Mouse (Mus musculus): Measurements from ENCODE around the gene Il25.
"Not testable (repeated sequence)": the region's sequence is repeated elsewhere in the genome, so short reads cannot be mapped to it uniquely, and the experiment has no call there.

Il25 gene

DNA sequence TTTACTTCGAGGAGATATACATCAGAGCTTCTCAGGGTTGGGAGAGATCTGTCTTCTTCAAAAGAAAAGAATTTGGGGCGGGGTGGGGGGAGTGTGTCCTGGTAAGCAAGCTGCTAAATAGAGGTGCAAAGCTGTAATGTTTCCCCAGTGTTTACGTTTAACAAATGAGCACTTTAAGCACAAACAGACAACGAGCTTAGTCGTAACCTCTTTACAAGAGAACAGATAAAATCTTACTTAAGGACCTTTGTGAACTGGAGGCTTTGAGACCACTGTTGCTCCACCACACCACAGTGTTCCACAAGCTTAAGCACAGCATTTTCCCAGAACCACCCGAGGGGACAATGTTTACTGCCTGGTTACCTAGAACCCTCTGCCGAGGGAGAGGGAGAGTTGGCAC lies 5.2 kb upstream of the Il25 start:
- no peak for DNase-seq

DNA sequence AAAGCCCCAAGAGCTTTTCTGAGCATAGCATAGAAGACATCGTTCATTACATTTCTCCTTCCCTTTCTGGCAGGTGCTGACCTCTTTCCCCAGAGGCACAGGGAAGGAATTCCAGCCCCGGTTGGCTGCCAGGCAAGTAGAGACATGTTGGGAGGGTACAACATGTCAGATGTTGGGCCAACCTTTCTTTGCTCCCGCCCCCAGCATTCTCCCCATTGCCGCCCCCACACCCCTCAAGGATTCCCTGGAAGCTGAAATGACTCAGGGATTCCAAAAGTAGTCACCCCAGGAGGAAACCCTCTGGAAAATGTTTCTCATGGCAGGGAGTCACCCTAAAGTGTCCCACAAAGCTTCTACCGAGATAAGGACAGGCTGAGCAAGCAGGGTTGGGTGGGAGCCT lies 2.7 kb upstream of the Il25 start:
- DNase-seq = no peak

GRCm38 (mm10) chr14:54930431-54930830 lies 2.1 kb upstream of the Il25 start:
- DNase-seq = no peak

- DNase-seq = no peak
These were observed 3.7 kb downstream of the Il25 start, which contains the start of gene Cmtm5 for GRCm38 (mm10) chr14:54935904-54936830. Cmtm5 (plus strand) TSS chr14:54936261.

DNA sequence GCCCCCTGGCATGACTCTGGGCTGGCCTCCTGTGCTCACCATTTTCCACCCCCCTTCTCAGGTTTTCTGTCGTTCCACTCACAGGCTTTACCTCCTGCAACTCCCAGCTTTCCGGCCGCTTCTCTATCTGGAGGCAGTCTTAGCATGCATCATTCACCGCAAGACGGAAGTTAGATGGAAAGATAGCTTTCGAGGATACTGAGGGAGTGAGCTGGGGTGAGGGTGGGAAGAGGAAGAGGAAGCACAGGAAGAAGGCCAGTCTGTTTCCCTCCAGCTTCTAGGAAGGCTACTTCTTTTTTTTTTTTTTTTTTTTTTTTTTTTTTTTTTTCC lies 4.3 kb downstream of the Il25 start:
- DNase-seq = no peak

GRCm38 (mm10) chr14:54937361-54938182 lies 5.1 kb downstream of the Il25 start:
- DNase-seq = no peak

DNA sequence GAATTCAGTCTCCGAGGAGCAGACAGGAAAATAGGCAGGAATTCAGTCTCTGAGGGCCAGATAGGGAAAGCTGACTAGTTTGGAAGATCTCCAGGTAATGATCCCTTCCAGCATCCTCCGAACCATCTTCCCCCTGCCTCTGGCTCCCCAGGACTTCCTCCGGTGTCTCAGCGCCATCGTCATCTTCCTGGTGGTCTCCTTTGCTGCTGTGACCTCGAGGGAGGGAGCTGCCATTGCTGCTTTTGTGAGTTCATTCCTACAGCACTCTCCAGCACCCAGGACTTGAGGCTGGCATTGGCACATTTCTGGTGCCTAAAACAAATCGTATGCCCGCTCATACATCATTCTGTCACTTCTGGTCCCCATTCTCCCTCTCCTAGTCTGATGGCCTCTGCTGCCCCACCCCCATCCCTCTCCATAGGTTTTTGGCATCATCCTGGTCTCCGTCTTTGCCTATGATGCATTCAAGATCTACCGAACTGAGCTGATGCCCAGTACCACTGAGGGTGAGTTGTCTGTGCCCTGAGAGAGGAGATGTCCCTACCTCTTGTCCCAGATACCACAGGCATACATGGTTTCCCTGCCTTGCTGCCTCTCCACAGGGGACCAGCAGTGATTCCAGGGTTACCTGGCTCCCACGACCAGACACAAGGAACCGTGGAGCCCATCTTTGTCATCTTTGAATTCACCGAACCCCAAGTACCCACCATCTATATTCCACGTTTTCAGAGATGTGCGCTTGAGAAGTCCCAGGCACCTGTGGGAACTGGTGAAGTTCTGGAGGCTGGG lies 6.1 kb downstream of the Il25 start:
- no peak for DNase-seq

DNA sequence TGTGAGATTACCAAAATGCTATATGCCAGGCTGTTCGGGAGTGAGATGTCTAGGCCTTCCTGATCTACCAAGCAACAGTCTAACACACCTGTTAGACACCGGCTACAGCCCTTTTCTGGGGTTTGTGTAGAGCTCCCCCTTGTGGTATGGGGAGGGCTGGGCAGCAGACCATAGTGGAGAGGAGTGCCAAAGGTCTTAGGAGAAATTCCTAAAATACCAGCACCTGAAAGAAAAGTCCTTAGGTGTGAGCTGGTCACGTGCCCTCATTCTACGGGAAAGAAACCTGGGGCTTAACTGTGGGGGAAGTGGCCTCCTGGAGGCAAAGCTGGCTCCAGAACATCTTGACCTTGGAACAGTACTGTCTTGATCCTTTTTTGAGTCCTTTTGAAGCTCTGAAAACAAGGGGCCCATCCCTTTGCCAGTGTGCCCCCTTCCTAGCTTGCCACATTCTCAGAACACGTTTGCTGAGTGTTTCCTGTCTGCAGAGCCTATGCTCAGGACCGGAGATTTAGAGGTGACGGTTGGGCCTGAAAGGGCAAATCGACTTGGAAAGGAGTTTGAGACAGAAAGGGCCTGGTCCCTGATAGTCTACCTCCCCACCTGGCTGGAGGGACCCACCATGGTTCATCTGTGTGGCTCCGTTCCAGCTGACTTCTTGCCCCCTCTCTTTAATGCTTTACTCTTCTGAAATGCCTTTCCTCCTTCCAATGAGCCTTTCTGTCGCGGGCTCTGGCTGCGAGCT lies 7.1 kb downstream of the Il25 start:
- DNase-seq = peak; percentile 80 to 85

DNA sequence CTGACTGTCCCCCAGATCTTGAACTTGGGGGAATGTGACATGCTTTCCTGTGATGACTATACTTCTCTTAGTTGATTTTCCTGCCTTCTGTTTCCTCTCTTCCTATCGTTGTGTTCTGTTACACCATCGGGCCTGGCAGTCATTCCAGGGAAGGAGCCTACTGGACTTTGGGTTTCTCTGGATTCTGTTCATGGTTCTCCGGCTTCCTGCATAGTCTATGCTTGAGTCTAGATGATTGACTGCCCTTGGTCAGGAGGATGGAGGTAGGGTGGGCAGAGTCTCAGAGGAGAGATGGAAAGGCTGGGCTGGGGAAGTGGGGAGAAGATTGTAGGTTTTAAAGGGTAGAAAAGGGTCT lies 7.7 kb downstream of the Il25 start:
- peak; percentile 18 to 46 for DNase-seq

- DNase-seq = peak; percentile 62 to 77
These were observed 8.8 kb downstream of the Il25 start for GRCm38 (mm10) chr14:54941024-54941978.

- no peak for DNase-seq
These were observed 10.0 kb downstream of the Il25 start for GRCm38 (mm10) chr14:54942479-54942878.

- no peak for DNase-seq
These were observed 11.5 kb downstream of the Il25 start for GRCm38 (mm10) chr14:54943971-54944370.

GRCm38 (mm10) chr14:54944939-54945338 lies 12.4 kb downstream of the Il25 start:
- DNase-seq = no peak

GRCm38 (mm10) chr14:54945975-54946704 lies 13.6 kb downstream of the Il25 start:
- no peak for DNase-seq

DNA sequence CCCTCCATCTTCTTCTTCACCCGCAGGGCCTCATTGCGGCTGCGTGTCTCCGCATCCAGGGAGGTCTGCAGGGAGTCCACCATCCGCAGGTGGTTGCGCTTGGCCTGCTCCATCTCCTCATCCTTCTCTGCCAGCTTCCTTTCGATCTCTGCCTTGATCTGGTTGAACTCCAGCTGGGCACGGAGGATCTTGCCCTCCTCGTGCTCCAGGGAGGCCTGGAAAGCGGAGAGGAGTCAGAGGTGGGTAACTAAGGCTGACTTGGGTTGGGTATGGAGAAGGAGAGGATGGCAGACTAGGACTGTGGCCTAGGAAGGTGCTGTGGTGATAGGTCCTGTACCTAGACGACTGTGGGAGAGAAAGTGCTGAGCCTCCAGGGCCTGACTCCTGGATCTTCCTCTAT lies 14.5 kb downstream of the Il25 start:
- DNase-seq = not testable (repeated sequence)

DNA sequence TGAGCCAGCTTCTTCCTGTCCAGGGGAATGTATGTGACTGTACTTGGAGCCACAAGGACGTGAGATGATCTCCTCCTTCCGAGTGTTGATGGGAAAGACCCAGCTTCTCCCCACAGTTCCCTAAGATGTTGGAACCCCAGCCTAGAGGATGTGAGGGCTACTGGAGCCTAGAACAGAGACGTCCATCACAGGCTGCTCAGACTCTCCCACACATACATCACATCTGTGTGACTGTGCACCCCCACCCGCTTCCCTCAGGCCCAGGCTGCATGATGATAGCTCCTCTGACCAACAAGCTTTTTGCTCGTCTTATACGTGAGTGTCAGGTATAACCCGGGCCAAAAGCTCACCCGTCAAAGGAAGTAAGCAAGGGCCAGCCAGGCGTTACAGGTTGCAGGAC lies 16.3 kb downstream of the Il25 start:
- DNase-seq = no peak

DNA sequence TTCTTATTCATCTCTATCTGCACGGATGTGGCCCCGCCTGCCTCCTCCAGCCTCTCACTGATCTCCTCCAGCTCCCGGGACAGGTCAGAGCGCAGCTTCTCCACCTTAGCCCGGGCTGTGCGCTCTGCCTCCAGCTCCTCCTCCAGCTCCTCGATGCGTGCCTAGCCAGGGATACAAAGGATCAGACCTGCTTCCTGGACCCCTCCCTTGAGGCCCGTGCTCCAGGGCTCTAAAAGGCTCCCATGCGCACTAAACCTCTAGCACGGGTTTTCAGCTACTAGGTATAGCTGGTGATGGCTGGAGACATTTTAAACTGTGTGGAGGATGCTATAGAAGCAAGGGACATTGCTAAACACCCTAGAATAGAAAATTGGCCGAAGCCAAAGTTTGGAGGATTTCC lies 18.0 kb downstream of the Il25 start:
- DNase-seq = no peak

DNA sequence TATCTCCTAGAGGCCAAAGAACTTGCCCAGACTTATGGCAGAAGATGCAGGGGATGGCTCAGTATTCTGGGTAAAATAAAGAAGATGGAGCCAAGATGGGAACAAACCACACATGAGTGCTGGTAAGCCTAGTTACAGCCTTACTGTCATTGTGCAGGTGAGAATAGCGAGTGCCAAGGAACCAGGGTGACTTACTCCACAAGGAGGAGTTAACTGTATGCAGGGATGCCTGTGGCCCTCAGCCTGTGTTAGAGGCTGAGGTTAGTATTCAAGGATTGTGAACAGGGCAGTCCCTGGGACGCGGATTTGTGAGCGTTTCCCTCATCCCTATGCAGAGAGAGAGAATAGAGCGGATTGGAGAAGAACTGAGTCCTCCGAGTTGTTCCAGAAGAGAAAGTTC lies 19.1 kb downstream of the Il25 start:
- no peak for DNase-seq

DNA sequence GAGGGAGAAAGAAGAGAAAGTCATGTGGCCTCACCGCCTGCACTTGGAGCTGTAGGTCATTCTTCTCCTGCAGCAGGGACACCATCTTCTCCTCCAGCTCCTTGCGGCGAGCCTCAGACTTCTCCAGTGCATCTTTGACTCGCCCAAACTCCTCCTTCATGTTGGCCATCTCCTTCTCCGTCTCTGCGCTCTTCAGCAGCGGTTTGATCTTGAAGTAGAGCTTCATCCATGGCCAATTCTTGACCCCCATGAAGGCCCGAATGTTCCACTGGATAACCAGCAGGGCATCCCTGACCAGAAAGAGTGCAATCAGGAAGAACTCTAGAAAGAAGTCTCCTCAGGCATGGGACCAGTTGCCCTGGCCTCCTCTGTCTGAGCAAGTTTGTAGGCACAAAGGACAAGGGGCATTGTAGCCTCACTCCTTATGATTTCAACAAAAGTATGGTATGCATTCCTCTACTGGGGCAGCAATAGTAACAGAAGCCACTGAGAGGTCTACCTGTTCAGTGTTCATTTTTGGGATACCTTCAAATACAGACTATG lies 21.2 kb downstream of the Il25 start:
- DNase-seq = no peak

DNA sequence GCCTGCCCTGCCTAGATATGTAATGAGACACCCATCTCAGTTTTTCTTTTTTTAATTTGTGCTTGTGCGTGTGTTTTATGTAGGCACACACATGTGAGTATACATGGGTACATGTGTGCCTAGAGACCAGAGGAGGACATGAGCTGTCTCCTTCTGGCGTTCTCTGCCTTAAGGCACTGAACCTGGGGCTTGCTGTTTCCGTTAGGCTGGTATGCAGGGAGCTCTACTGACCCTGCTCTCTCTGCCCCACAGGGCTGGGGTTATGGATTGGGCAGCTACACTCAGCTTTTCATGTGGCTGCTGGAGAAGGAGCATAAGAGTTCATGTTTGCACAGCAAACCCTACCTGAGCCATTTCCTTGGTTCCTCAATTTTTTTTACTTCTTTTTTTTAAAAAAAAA lies 22.0 kb downstream of the Il25 start:
- DNase-seq = no peak
